Mouse (Mus musculus) heart, embryonic 15.5 days (tissue): ENCODE measurements at regions not wholly inside any gene's neighbourhood (a gene's known extent, or its start where the extent isn't known, plus 50 kb on each side); places are given as distances from the start of the nearest gene placed in this dataset.

Source experiments
- ATAC-seq: fragments of 200-750 bp; cut with Nextera tagmentation; replicated peaks from 2 replicates; pipeline ENCODE4 v1.8.0; 2017; ENCODE audit warnings: low read depth, moderate TSS enrichment; ENCODE audit not compliant: insufficient number of reproducible peaks, insufficient read depth, low FRiP score
- H3K27ac ChIP-seq: fragments of 300-500 bp; sonication (generic); 2 replicates; pipeline ENCODE4 v1.5.1; 2015; ENCODE audit warnings: mild to moderate bottlenecking, inconsistent platforms
- H3K27me3 ChIP-seq: fragments of 300-500 bp; sonication (generic); 2 replicates; pipeline ENCODE4 v1.6.1; 2015; ENCODE audit warnings: inconsistent platforms
- H3K36me3 ChIP-seq: fragments of 300-500 bp; sonication (generic); 2 replicates; pipeline ENCODE4 v1.6.1; 2015; ENCODE audit warnings: mild to moderate bottlenecking, inconsistent platforms
- H3K4me1 ChIP-seq: fragments of 300-500 bp; sonication (generic); replicated peaks from 2 replicates; pipeline ENCODE4 v1.6.1; 2015; ENCODE audit warnings: inconsistent platforms
- H3K4me2 ChIP-seq: fragments of 300-500 bp; sonication (generic); 2 replicates; pipeline ENCODE4 v1.6.1; 2015; ENCODE audit warnings: inconsistent platforms, mild to moderate bottlenecking, moderate library complexity
- H3K4me3 ChIP-seq: fragments of 300-500 bp; sonication (generic); 2 replicates; pipeline ENCODE4 v1.5.1; 2015; ENCODE audit warnings: mild to moderate bottlenecking, inconsistent platforms
- H3K9ac ChIP-seq: fragments of 300-500 bp; sonication (generic); 2 replicates; pipeline ENCODE4 v1.6.1; 2015; ENCODE audit warnings: mild to moderate bottlenecking, inconsistent platforms
- H3K9me3 ChIP-seq: fragments of 300-500 bp; sonication (generic); replicated peaks from 2 replicates; pipeline ENCODE4 v1.6.1; 2016; ENCODE audit warnings: inconsistent platforms
- WGBS: fragments of 180-500 bp; shearing (Covaris S2); methylation state at CpG from one replicate; pipeline ENCODE4 v1.1.7; 2015; ENCODE audit warnings: mixed read lengths; 5-methylcytosine and 5-hydroxymethylcytosine counted together

DNA sequence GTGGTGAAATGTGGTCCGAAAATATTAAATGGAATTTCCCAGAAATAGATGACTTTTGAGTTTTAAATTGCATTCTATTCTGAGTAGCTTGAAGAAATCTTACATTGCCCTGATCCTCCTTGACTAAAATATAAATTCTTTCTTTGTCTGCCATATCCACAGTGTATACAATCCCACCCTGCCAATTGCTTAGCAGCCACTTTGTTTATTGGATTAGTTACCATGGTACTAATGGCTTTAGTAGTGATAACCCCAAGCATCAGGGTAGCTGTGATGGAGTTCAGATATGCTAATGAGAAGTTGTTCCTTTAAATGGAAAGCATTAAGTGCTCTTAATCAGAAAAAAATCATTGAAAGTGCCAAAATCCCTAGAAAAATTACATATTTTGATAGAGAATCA, 277.4 kb upstream of the Pitrm1 start:
- H3K4me1 ChIP-seq: no peaks in the 10 kb centered on the region
- no peak for ATAC-seq
- 84% methylated on average over 1 of the region's 1 CpGs for WGBS
- H3K36me3 ChIP-seq: no peaks in the 10 kb centered on the region
- no peak overlapping the region for H3K27ac ChIP-seq
- no peak overlapping the region for H3K9ac ChIP-seq
- H3K4me3 ChIP-seq: no peak overlapping the region
- H3K27me3 ChIP-seq: no peaks in the 10 kb centered on the region
- no peak overlapping the region for H3K4me2 ChIP-seq
- no peaks in the 10 kb centered on the region for H3K9me3 ChIP-seq

GRCm38 (mm10) chr13:6272932-6273331, 275.0 kb upstream of the Pitrm1 start:
- Histone ChIP-seq H3K27ac (no peak overlapping the region), H3K9me3 (no peaks in the 10 kb centered on the region), H3K4me1 (no peaks in the 10 kb centered on the region), H3K9ac (no peak overlapping the region), H3K27me3 (no peaks in the 10 kb centered on the region), H3K4me2 (no peak overlapping the region), H3K36me3 (no peaks in the 10 kb centered on the region), H3K4me3 (no peak overlapping the region)
- 85% methylated on average over 1 of the region's 1 CpGs for WGBS
- no peak for ATAC-seq

DNA sequence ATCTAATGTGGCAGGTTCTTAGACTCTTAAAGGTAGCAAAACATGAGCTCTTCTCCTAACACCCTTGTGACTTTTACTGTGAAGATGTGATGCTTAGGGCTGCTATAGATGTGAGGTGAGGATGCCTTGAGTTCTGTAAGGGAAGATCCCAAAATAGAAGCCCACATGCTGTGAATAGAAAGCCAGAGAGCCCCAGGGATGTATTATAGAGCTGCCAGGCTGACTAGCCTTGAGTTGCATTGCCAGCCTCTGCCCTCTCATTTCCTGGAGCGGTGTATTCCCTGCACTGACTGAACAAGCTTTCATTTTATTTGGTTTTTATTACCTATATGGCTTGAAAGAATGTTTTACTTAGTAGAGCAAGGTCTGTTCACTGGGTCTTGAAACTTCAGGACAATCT, 267.9 kb upstream of the Pitrm1 start:
- H3K9ac ChIP-seq: no peak overlapping the region
- H3K36me3 ChIP-seq: no peaks in the 10 kb centered on the region
- no peaks in the 10 kb centered on the region for H3K4me1 ChIP-seq
- no peak overlapping the region for H3K4me2 ChIP-seq
- 79% methylated on average over 1 of the region's 1 CpGs for WGBS
- H3K9me3 ChIP-seq: no peaks in the 10 kb centered on the region
- H3K27ac ChIP-seq: no peak overlapping the region
- H3K27me3 ChIP-seq: no peaks in the 10 kb centered on the region
- no peak for ATAC-seq
- no peak overlapping the region for H3K4me3 ChIP-seq

DNA sequence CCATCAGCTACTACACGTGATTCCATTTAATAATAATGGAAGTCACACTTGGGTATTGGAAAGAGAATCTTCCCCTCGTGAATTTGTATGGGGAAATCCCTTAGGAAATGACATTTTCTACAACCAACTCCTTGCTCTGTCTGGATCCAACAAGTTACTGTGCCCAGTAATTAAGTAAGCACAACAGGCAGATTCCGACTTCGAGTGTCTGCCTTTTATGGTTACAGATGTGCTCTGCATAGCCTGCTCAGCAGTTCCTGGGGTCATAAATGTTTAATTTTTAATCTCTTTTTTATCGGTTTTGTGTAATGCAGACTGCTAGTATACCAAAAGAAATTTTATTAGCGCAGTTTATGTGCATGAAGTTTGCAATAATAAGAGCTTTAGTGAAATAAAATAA, 259.8 kb upstream of the Pitrm1 start:
- Histone ChIP-seq H3K27ac (no peak overlapping the region), H3K36me3 (no peaks in the 10 kb centered on the region), H3K9me3 (no peaks in the 10 kb centered on the region), H3K4me1 (no peaks in the 10 kb centered on the region), H3K4me2 (no peak overlapping the region), H3K9ac (no peak overlapping the region), H3K4me3 (no peak overlapping the region), H3K27me3 (no peaks in the 10 kb centered on the region)
- ATAC-seq: no peak
- WGBS: 80% methylated on average over 6 of the region's 6 CpGs

- Histone ChIP-seq H3K27me3 (no peaks in the 10 kb centered on the region), H3K4me2 (no peak overlapping the region), H3K36me3 (no peaks in the 10 kb centered on the region), H3K4me3 (no peak overlapping the region), H3K27ac (no peak overlapping the region), H3K9ac (no peak overlapping the region), H3K4me1 (no peaks in the 10 kb centered on the region), H3K9me3 (no peaks in the 10 kb centered on the region)
- WGBS: 52% methylated on average over 3 of the region's 3 CpGs
- ATAC-seq: no peak
These were observed 255.9 kb upstream of the Pitrm1 start for GRCm38 (mm10) chr13:6292098-6292497.

- H3K4me2 ChIP-seq: no peak overlapping the region
- no peak overlapping the region for H3K9ac ChIP-seq
- no peak overlapping the region for H3K27ac ChIP-seq
- H3K9me3 ChIP-seq: no peaks in the 10 kb centered on the region
- H3K27me3 ChIP-seq: no peaks in the 10 kb centered on the region
- H3K4me3 ChIP-seq: no peak overlapping the region
- H3K36me3 ChIP-seq: no peaks in the 10 kb centered on the region
- no peak for ATAC-seq
- H3K4me1 ChIP-seq: no peaks in the 10 kb centered on the region
These were observed 242.2 kb upstream of the Pitrm1 start for GRCm38 (mm10) chr13:6305718-6306117.

DNA sequence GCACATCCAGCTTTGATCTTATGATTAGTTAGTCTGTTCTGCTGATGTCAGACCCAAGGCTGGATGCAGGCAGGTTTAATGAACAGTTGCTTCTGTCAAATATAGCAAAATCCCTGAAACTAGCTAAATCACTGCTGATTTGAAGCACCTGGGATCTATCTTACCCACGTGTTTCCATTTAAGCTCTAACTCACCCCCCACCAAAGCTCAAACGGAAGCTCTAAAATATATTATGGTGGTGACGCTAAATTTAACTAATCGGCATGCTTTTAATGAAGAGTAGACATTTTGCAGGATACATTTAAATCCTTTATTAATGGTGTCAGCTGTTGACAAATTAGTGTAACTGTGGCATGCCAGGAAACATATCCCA, 241.3 kb upstream of the Pitrm1 start:
- 67% methylated on average over 4 of the region's 4 CpGs for WGBS
- Histone ChIP-seq H3K4me3 (no peak overlapping the region), H3K4me2 (no peak overlapping the region), H3K27me3 (no peaks in the 10 kb centered on the region), H3K36me3 (no peaks in the 10 kb centered on the region), H3K27ac (no peak overlapping the region), H3K9me3 (no peaks in the 10 kb centered on the region), H3K4me1 (no peaks in the 10 kb centered on the region), H3K9ac (no peak overlapping the region)
- no peak for ATAC-seq

DNA sequence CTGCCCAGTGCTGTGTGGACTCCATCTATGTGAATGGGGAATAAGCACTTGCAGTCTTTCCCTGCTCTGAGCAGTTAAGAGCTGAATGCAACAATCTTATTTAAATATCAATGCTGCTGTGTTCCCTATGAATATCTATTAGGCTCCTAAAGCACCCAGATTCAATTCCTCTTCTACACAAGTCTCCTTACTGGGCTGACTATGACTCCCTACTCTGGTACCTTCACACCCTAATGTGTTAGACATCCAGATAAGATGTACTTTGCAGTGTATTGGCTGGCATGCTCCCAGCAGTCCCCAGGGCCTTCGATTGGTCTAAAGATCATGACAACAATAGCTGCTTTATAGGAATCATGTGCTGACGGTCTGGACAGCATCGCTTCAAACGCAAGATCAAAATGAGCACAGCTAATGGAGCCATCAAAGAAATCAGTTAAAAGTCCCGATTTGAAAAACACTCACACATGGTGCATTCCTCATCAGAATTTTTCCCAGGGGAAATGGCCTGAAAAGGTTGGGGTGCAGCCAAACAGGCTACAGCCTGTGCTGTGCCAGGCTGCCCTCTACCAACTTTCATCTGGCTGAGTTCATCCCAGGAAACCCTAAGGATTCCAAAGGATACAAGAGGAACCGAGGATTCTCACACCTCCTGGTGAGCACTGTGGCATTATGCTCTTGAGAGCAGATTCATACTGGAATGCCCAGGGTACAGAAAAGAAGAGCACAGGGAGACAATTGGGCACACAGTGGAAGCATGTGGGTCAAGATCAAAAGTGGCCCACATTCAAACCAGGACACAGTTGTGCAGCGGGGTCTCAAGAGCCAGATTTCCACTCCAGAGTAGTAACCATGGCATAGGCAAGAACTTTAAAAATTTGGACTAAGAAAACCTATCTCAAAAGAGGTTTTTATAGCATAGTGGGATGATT, 240.7 kb upstream of the Pitrm1 start:
- Histone ChIP-seq H3K4me3 (no peak overlapping the region), H3K9ac (no peak overlapping the region), H3K27me3 (no peaks in the 10 kb centered on the region), H3K4me2 (no peak overlapping the region), H3K9me3 (no peaks in the 10 kb centered on the region), H3K4me1 (no peaks in the 10 kb centered on the region), H3K36me3 (no peaks in the 10 kb centered on the region), H3K27ac (no peak overlapping the region)
- ATAC-seq: no peak
- 76% methylated on average over 7 of the region's 7 CpGs for WGBS

- H3K27me3 ChIP-seq: no peaks in the 10 kb centered on the region
- H3K36me3 ChIP-seq: no peaks in the 10 kb centered on the region
- no peak overlapping the region for H3K4me3 ChIP-seq
- no peaks in the 10 kb centered on the region for H3K9me3 ChIP-seq
- H3K4me1 ChIP-seq: no peaks in the 10 kb centered on the region
- ATAC-seq: no peak
- no peak overlapping the region for H3K9ac ChIP-seq
- H3K27ac ChIP-seq: no peak overlapping the region
- no peak overlapping the region for H3K4me2 ChIP-seq
These were observed 231.7 kb upstream of the Pitrm1 start for GRCm38 (mm10) chr13:6316201-6316600.

DNA sequence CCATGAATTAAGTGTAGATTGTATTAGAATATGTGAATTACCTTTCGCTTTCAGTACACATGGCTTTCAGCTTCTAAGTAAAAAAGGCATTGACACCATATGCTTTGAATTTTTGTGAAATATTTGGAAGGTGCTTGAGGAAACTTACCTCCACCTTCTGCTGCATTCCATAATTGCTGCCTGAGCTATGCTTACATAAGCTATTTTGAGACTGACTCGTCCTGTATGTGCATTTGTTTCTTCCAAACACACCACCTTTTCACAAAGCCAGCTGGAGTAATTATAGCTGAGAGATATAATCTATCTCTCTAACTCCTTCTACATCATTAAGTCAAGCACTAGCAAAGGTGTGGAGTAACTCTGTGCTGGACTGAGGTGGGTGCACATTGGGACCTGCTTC, 224.0 kb upstream of the Pitrm1 start:
- no peaks in the 10 kb centered on the region for H3K27me3 ChIP-seq
- no peak overlapping the region for H3K4me3 ChIP-seq
- WGBS: 65% methylated on average over 2 of the region's 2 CpGs
- H3K4me1 ChIP-seq: no peaks in the 10 kb centered on the region
- no peaks in the 10 kb centered on the region for H3K36me3 ChIP-seq
- H3K4me2 ChIP-seq: no peak overlapping the region
- no peak overlapping the region for H3K27ac ChIP-seq
- no peak for ATAC-seq
- no peaks in the 10 kb centered on the region for H3K9me3 ChIP-seq
- no peak overlapping the region for H3K9ac ChIP-seq

DNA sequence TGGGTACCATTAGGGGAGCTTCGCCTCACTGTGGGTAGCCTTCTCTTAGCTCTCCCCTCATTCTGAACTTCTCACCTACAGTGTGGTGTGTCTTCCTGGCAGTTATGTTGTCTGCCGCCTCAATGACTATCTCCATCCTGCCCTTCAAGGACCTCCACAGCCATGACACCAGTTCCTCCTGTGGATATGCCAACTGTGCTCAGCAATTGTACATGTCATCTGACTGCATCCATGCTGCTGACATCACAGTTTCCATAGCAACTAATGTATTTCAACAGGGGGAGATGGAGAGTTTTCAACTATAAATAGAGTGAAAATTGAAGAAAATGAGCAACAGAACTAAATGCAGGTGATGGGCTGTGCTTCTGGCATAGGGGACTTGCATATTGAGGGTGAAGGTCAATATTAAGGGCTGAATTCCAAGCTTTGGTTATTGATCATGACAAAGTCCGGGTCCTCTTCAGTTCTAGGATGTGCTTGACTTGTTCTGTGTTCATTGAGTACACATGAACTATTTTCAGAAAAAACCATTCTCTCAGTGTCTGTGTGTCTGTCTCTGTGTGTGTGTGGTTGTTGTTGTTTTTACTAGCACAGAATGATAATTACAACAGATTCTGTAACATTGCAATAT, 217.5 kb upstream of the Pitrm1 start:
- Histone ChIP-seq H3K27me3 (no peaks in the 10 kb centered on the region), H3K4me2 (no peak overlapping the region), H3K27ac (no peak overlapping the region), H3K9me3 (no peaks in the 10 kb centered on the region), H3K9ac (no peak overlapping the region), H3K36me3 (no peaks in the 10 kb centered on the region), H3K4me1 (no peaks in the 10 kb centered on the region), H3K4me3 (no peak overlapping the region)
- ATAC-seq: no peak
- WGBS: 81% methylated on average over 3 of the region's 3 CpGs

DNA sequence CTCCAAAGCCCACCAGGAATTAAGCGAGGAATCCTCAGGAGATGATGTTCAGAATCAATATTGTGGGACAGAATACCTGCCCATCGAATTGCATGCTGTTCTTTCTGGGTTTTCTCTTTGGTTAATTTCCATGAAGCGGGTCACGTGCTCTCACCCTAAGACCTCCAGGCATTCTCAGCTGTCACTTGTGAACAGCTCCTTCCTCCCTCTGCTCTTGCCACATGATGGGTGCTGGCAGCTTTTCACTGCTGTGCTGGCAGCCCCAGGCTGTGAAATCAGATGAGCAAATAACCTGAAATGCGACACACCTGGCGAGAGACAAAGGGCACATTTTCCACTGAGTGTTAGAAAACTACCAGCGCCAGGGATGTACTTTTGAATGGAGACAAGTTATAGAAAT, 207.8 kb upstream of the Pitrm1 start:
- Histone ChIP-seq H3K27ac (0 out of 2 replicates have a peak overlapping the region, but pooled peaks have one; percentile 57), H3K4me3 (no peak overlapping the region), H3K4me1 (peaks cover 9% of the 10 kb centered on the region), H3K9ac (no peak overlapping the region), H3K9me3 (no peaks in the 10 kb centered on the region), H3K36me3 (no peaks in the 10 kb centered on the region), H3K4me2 (no peak overlapping the region), H3K27me3 (no peaks in the 10 kb centered on the region)
- WGBS: 73% methylated on average over 7 of the region's 7 CpGs
- ATAC-seq: no peak
